Mouse (Mus musculus): ENCODE measurements around the gene Olfr507. TPM values are rescaled to one million over a fixed set of nuclear protein-coding genes. Genes with fewer than 3 reads are reported as not detected.
"Not testable (repeated sequence)": the region's sequence is repeated elsewhere in the genome, so short reads cannot be mapped to it uniquely, and the experiment has no call there.

The Olfr507 gene
- not detected for total RNA-seq (2021)

DNA sequence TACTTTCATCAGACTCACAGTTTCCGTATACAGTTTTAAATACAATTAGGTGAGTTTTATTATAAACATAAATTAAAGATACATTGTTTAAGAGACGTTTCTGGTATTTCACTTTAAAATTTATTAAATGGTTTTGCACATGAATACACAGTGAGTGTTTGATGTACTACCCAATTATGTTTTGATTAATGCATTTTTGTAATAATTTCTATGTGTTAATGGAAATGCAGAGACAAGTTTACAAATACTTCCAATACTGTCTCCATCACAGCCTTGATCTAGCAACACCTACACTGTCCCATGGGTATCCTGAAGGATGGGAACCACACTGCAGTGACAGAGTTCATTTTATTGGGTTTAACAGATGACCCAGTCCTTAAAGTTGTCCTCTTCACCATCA is at the start of gene Olfr507:
Gene Olfr507 (plus strand): TSS at position 301 of the 400 bp plus-strand sequence.
- no peak for DNase-seq

DNA sequence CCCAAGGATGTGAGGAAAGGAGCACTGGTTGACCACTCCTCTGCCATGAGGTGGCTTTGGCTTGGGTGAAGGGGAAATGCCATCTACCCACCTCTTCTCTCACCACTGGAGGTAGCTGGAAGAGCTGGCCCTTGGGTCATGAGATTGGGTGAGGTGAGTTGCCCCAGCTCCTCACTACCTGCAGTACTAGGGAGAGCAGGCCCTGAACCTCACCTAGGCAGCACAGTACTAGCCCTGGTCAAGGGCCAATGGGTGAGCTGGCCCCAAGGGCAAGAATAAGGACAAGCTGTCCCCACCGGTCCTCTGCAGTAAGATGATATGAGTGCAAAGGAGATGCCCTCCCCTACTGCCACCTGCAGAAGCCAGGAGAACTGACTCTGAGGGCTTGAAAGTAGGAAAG is 31.8 kb upstream of the Olfr507 start:
- no peak for DNase-seq

DNA sequence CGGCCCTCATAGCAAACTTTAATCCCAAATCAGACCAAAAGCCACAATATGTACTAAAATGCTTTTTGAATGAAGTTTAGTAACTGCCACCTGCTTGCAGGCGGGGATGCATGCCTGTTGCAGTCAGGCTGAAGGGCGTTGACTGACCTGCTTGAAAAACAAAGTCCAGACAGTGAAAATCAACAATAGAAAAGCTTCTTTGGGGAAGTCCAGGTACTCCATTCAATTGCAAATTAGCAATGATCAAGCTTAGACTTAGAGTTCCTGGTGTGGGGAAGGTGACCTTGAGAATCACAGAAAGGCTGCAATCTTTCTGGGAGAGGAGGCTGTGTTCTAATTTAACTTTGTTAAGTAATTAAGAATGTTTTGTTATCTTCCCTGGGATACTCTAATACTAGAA is 19.7 kb upstream of the Olfr507 start:
- DNase-seq = not testable (repeated sequence)

GRCm38 (mm10) chr7:108610487-108610886 is 11.1 kb upstream of the Olfr507 start, which contains the start of gene Olfr506:
Gene Olfr506, plus strand, starts transcription at chr7:108610787.
- DNase-seq = no peak

DNA sequence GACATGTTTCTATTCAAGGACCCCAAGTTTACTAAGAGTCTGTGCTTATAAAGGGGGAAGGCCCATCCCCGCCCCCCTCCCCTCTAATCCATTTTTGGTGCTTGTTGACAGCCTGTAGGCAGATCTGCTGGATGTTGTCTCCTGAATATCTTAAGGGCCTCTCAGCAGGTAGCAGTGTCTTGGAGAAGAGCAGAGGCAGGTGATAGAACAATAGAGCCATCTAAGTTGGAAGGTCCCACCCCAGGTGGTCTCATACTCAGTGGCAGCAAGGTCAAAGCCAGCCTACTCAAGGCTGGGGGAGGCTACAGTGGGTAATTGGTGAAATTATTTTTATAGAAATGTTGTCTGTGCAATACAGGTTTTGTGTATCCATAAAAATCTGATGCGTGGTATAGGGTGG is 7.5 kb upstream of the Olfr507 start:
- no peak for DNase-seq

- DNase-seq = not testable (repeated sequence)
Measured at GRCm38 (mm10) chr7:108616781-108617180, 4.8 kb upstream of the Olfr507 start.

- no peak for DNase-seq
Measured at GRCm38 (mm10) chr7:108629694-108630093, 8.1 kb downstream of the Olfr507 start, which contains the start of gene Olfr508. Gene Olfr508, plus strand, starts transcription at chr7:108629994.

DNA sequence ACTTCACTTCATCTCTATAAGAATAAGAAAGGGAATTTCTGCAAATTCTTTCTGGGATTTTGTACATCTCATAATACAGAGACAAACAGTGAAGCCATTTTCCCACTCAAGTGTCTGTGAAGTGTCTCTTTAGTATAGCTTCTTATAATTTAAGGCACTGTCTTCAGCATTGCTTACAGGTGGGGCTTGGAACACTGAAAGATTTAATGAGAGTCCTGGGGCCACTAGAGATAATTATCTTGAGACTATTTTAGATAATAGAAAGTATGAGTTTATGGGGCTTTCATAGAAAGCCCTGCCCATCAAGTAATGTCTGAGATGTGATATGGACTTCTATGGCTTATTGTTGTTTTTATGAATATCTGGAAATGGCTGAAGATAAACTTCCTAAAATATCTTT is 30.2 kb downstream of the Olfr507 start, which contains the start of gene Olfr509:
Gene Olfr509 (minus strand): TSS at position 101 of the 400 bp plus-strand sequence.
- DNase-seq = no peak

DNA sequence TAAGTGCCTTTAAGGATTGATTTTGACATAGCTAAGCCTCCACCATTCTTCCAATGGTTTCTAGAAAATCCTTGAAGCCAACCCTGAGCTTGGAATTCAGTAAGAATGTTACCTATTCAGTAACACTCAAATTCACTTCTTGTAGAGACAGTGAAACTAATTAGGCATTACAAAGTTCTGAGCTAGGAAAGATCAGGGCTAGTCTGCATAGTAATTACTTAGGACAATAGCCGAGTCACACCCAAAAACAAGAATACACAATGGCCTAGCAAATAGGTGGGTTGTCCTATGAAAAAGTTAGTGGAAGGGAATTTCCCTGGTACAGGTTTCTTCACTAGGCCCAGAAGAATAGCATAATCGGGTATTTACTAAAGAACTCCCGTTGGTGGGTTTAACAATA is 40.8 kb downstream of the Olfr507 start:
- DNase-seq = no peak

DNA sequence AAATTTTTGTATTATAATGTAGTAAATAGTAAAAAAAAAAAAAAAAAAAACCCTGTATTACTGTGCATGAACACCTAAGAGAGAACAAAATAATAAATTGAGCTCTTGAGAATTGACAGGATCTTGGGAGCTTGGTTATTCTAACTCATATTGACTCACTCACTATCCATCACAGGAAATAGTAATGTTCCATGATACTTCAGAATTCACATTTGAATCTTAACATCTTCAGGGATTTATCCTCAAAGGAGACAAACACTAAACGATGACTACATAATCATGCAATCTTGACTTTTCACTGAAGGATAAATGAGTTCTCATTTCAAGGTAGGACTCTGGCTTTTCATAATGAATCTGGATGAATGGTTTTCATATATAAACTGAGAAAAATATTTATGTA is 44.5 kb downstream of the Olfr507 start, which contains the start of gene Olfr510:
Gene Olfr510 (plus strand): TSS at position 301 of the 400 bp plus-strand sequence.
- DNase-seq = no peak

DNA sequence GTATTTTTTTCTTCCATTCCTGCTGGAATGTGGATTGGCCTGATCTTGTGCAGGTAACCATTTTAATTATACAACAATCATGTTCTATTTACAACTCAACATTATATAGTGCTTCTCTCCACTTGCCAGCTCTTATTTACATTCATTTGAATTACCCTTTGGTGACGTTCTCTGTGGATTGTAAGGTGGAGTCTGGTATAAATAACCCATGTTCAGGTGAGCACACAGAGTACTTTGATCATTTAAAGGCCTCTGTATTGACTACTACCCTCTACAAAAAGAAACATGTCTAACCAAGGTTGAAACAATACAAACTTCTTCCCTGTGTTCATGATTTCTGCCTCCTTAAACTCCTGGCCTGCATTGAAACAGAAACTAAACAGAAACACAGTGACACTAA is 49.4 kb downstream of the Olfr507 start:
- no peak for DNase-seq

Other genes with a start within 250 kb of the Olfr507 start
- gene Olfr495, start 228.6 kb upstream of the Olfr507 start, total RNA-seq (2021) = not detected
- gene Olfr497, start 201.4 kb upstream of the Olfr507 start, total RNA-seq (2021) = not detected
- not detected for gene Olfr498, start 156.5 kb upstream of the Olfr507 start, total RNA-seq (2021)
- not detected for gene Olfr502, start 96.7 kb upstream of the Olfr507 start, total RNA-seq (2021)
- gene Olfr503, start 77.3 kb upstream of the Olfr507 start, total RNA-seq (2021) = not detected
- gene Olfr504, start 56.0 kb upstream of the Olfr507 start, total RNA-seq (2021) = not detected
- gene Olfr506, start 11.0 kb upstream of the Olfr507 start, total RNA-seq (2021) = not detected
- not detected for gene Olfr508, start 8.2 kb downstream of the Olfr507 start, total RNA-seq (2021)
- gene Olfr509, start 30.1 kb downstream of the Olfr507 start, total RNA-seq (2021) = under 1 TPM in 1 of 2 experiments, not detected in 1; 0.07 TPM
- not detected for gene Olfr510, start 44.6 kb downstream of the Olfr507 start, total RNA-seq (2021)
- gene Olfr512, start 91.5 kb downstream of the Olfr507 start, total RNA-seq (2021) = not detected
- not detected for gene Olfr513, start 129.2 kb downstream of the Olfr507 start, total RNA-seq (2021)
- not detected for gene Olfr514, start 204.2 kb downstream of the Olfr507 start, total RNA-seq (2021)
- gene Olfr516, start 228.7 kb downstream of the Olfr507 start, total RNA-seq (2021) = not detected